Mouse (Mus musculus) hindbrain, embryonic 12.5 days (tissue): ENCODE results near the gene Pir. TPM values are rescaled to one million over a fixed set of nuclear protein-coding genes. Genes with fewer than 3 reads are reported as not detected.

ENCODE experiments used
- ATAC-seq: fragments of 200-750 bp; cut with Nextera tagmentation; 2 replicates; pipeline ENCODE4 v1.8.0; 2017; ENCODE audit warnings: moderate TSS enrichment; ENCODE audit not compliant: low FRiP score
- H3K27ac ChIP-seq: fragments of 300-500 bp; sonication (generic); 2 replicates; pipeline ENCODE4 v1.5.1; 2016; ENCODE audit warnings: mild to moderate bottlenecking
- H3K27me3 ChIP-seq: fragments of 300-500 bp; sonication (generic); 2 replicates; pipeline ENCODE4 v1.6.1; 2016; ENCODE audit warnings: mild to moderate bottlenecking
- H3K36me3 ChIP-seq: fragments of 300-500 bp; sonication (generic); 2 replicates; pipeline ENCODE4 v1.6.1; 2016; ENCODE audit warnings: mild to moderate bottlenecking
- H3K4me1 ChIP-seq: fragments of 300-500 bp; sonication (generic); 2 replicates; pipeline ENCODE4 v1.6.1; 2016
- H3K4me2 ChIP-seq: fragments of 300-500 bp; sonication (generic); replicated peaks from 2 replicates; pipeline ENCODE4 v1.6.1; 2016; ENCODE audit warnings: mild to moderate bottlenecking
- H3K4me3 ChIP-seq: fragments of 300-500 bp; sonication (generic); 2 replicates; pipeline ENCODE4 v1.5.1; 2016; ENCODE audit warnings: mild to moderate bottlenecking
- H3K9ac ChIP-seq: fragments of 300-500 bp; sonication (generic); 2 replicates; pipeline ENCODE4 v1.6.1; 2016; ENCODE audit warnings: mild to moderate bottlenecking, moderate library complexity
- H3K9me3 ChIP-seq: fragments of 300-500 bp; sonication (generic); replicated peaks from 2 replicates; pipeline ENCODE4 v1.6.1; 2016; ENCODE audit warnings: mild to moderate bottlenecking
- WGBS: fragments of 180-500 bp; shearing (Covaris S2); methylation state at CpG from one replicate; pipeline ENCODE4 v1.1.7; 2016; 5-methylcytosine and 5-hydroxymethylcytosine counted together
- polyA plus RNA-seq: library from polyadenylated mRNA; unstranded; fragments of >200 nt; fragmentation: Nextera tagmentation; extraction: Ambion mirVana; gene quantifications from 2 replicates; pipeline ENCODE4 v1.2.1, GENCODE M21; 2016

The Pir gene
- polyA plus RNA-seq, 1 experiment from 2014 or later: 4.3 TPM

DNA sequence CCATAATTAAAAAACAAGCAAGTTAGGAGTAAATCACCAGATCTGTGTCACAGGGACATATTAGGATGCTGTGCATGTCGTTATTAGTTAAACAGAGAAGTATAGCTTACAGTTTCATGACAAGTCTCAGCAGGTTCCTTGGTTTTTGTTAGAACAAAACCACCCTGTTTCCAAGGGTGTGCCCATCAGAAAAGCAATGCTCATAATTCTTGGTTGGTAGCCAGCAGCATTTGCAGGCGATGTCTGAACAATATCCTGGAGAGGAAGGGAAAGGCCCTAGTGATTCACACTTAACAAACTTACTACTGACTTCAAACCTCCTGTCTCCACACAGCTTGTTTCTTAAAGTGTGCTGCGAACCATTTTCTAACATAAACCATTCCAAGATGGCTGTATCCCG is 14.6 kb downstream of the Pir start:
- 84% methylated on average over 4 of the region's 4 CpGs for WGBS
- Histone ChIP-seq H3K27me3 (no peaks in the 10 kb centered on the region; the same call in 1 of the 2 replicates), H3K9me3 (no peaks in the 10 kb centered on the region), H3K4me1 (no peaks in the 10 kb centered on the region), H3K4me2 (no peak overlapping the region), H3K4me3 (no peak overlapping the region), H3K27ac (no peak overlapping the region), H3K36me3 (no peaks in the 10 kb centered on the region), H3K9ac (no peak overlapping the region)
- ATAC-seq: no peak

DNA sequence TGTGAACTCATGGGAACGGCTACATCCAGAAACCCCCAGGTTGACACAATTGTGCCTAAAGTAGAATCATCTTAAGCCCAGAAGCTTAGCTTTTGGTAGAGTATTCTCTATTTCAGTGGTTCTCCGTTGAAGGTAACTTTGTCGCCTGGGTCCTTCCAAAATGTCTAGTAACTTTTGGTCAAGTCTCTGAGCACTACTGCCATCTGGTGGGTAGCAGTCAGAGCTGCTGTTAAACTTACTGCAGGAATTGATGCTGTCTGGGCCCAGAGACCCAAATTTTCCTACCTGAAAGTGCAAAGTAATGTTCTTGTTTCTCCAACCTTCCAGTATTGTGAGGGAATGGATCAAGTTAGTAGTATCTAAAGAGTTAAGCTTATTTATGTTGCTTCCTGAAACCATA is 17.9 kb downstream of the Pir start:
- 64% methylated on average over 3 of the region's 3 CpGs for WGBS
- no peaks in the 10 kb centered on the region for H3K36me3 ChIP-seq
- H3K4me1 ChIP-seq: no peaks in the 10 kb centered on the region
- H3K4me2 ChIP-seq: no peak overlapping the region
- ATAC-seq: no peak
- H3K4me3 ChIP-seq: no peak overlapping the region
- no peak overlapping the region for H3K27ac ChIP-seq
- no peaks in the 10 kb centered on the region for H3K9me3 ChIP-seq
- no peak overlapping the region for H3K9ac ChIP-seq
- no peaks in the 10 kb centered on the region; the same call in 1 of the 2 replicates for H3K27me3 ChIP-seq

DNA sequence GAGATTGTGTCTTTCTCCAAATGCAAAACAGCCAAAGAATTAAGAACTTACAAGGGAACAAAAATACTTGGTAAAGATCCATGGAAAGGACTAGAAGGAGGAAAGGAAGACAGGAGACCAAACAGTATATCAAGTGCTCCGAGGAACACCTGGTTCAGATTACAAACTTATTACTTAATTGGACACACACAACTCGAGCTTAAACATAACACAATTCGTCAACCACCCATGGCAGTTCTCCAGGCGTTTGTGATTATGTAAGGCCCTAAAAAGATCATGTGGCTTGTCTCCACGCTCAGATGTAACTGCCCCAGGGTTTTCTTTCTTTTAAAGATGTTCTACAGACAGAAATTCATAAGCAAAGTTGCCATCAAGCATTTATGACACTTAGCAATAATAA is 22.0 kb downstream of the Pir start:
- Histone ChIP-seq H3K4me3 (no peak overlapping the region), H3K27ac (no peak overlapping the region), H3K4me1 (no peaks in the 10 kb centered on the region), H3K27me3 (no peaks in the 10 kb centered on the region; the same call in 1 of the 2 replicates), H3K9ac (no peak overlapping the region), H3K4me2 (no peak overlapping the region), H3K9me3 (no peaks in the 10 kb centered on the region), H3K36me3 (no peaks in the 10 kb centered on the region)
- no peak for ATAC-seq
- 57% methylated on average over 5 of the region's 5 CpGs for WGBS

DNA sequence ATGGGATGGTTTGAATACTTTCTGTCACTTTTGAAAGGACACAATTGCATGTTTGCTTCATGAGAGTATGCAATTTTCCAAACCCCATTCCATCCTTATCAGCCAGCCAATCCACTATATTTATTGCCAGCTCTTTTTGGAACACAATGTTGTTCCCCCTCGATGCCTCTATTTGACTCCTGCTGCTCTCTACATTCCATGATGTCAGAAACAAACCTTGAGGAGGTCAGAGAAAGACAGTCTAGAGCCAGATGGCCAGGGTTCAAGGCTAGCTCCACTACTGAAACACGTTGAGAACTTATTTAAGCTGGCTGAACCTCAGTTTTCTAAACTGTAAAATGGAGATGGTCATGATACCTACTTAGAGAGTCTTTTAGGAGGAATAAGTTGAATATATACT is 37.1 kb downstream of the Pir start:
- Histone ChIP-seq H3K4me2 (no peak overlapping the region), H3K27me3 (no peaks in the 10 kb centered on the region), H3K9me3 (no peaks in the 10 kb centered on the region), H3K9ac (no peak overlapping the region), H3K4me3 (no peak overlapping the region), H3K4me1 (no peaks in the 10 kb centered on the region), H3K36me3 (no peaks in the 10 kb centered on the region), H3K27ac (no peak overlapping the region)
- 60% methylated on average over 2 of the region's 2 CpGs for WGBS
- no peak for ATAC-seq

DNA sequence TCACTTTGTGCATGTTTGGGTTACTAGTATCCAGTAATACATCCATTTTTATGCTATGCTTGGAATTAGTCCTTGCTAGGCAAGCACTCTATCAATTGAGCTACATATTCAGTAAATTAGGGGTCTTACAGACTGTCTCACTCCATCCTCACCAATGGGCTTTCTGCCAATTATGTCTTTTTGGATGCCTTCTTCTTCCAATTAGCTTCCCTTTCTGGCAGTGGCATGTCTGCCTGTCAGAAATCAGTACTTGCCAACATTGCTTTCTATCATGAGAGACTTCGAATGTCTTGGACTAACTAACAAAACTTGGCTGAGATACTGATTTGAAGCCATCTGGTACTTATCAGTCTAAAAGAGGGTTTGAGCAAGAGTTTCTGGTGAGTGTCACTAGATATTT is 44.7 kb downstream of the Pir start:
- ATAC-seq: no peak
- Histone ChIP-seq H3K4me1 (no peaks in the 10 kb centered on the region), H3K9ac (no peak overlapping the region), H3K27me3 (no peaks in the 10 kb centered on the region), H3K36me3 (no peaks in the 10 kb centered on the region), H3K9me3 (no peaks in the 10 kb centered on the region), H3K4me2 (no peak overlapping the region), H3K27ac (no peak overlapping the region), H3K4me3 (no peak overlapping the region)
- WGBS: 89% methylated on average over 1 of the region's 1 CpGs

DNA sequence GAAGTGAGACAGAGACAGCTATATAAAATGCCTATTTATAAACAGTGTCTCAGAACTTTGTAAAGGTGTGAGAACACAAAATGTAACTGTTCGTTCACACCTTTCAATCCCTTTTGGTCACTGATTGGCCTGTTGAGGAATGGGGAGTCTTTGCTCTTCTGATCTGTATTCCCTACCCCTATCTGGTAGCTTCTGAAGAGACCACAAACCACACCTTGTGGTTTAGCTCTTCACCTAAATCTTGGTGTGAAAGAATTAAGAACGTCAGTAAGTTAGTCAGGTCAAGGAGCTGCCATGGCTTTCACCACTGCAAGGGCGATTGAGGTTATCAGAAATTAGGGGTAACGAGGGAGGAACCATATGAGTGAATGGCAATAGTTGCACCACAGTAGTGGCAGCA is 49.4 kb downstream of the Pir start:
- no peaks in the 10 kb centered on the region for H3K9me3 ChIP-seq
- H3K36me3 ChIP-seq: no peaks in the 10 kb centered on the region
- H3K4me1 ChIP-seq: no peaks in the 10 kb centered on the region
- no peaks in the 10 kb centered on the region for H3K27me3 ChIP-seq
- H3K4me3 ChIP-seq: no peak overlapping the region
- 88% methylated on average over 4 of the region's 4 CpGs for WGBS
- no peak for ATAC-seq
- no peak overlapping the region for H3K4me2 ChIP-seq
- H3K27ac ChIP-seq: no peak overlapping the region
- H3K9ac ChIP-seq: no peak overlapping the region

DNA sequence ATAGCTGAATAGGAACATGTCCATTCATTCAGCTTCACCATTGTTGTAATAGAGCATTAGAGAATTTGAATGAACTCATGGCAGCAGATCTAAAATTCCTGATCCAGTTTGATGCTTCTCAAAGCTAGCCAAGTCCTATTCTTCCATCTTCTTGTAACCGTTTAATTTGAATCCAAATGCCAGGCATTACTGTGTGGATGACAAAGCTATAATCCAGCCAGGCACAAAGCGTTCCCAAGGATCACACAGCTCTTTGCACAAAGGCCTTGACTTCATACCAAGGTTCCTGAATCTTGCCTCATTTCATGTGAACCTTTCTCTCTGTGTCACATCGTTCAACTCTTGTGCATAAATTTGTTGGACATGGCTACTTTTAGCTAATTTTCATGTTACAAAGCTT is 50.9 kb downstream of the Pir start:
- 80% methylated on average over 3 of the region's 3 CpGs for WGBS
- Histone ChIP-seq H3K9me3 (no peaks in the 10 kb centered on the region), H3K27ac (no peak overlapping the region), H3K4me1 (no peaks in the 10 kb centered on the region), H3K4me3 (no peak overlapping the region), H3K27me3 (no peaks in the 10 kb centered on the region), H3K9ac (no peak overlapping the region), H3K4me2 (no peak overlapping the region), H3K36me3 (no peaks in the 10 kb centered on the region)
- ATAC-seq: no peak

DNA sequence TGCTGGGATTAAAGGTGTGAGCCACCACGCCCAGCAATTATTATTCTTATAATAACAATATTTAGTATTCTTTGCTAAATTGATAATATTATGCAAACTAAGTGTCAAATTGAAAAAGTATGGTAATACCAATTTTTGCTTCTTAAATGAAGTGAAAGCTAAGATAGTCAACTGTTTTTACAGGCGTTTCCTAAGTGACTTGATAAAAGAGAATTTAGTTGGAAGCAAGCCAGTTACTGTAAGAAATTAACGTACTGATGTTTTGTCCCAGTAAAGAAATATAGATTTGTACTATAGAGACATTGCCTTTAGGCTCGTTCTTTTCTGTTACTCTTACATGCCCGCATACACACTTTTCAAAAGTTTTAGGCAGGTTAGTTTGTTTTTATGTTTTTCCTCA is 53.3 kb downstream of the Pir start:
- H3K9me3 ChIP-seq: no peaks in the 10 kb centered on the region
- H3K4me3 ChIP-seq: no peak overlapping the region
- no peaks in the 10 kb centered on the region for H3K4me1 ChIP-seq
- no peak overlapping the region for H3K4me2 ChIP-seq
- H3K27me3 ChIP-seq: no peaks in the 10 kb centered on the region
- H3K36me3 ChIP-seq: no peaks in the 10 kb centered on the region
- WGBS: 87% methylated on average over 5 of the region's 5 CpGs
- H3K9ac ChIP-seq: no peak overlapping the region
- no peak for ATAC-seq
- H3K27ac ChIP-seq: no peak overlapping the region

DNA sequence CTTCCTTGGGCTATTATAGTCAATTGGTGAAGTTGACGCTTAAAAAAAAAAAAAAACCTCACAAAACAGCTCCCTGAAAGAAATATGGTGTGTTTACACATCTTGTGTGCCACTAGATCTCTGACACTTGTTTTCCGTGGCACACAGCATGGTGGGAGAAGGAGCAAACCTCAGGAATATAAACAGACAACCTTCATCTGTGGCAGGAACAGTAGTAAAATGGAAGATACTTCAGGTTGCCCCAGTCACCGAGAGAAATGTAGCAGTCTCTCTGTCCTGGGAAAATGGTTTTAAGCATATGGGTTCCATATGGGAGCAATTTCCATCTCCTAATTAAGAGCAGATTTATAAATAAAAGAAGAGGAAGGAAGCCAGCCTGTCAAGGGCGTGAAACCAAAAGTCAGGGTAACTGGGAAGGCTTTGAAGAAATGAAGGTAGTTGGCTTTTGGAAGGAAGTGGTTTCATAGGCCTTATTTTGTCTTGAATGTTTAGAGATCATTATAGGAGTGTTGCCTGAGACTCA is 54.3 kb downstream of the Pir start:
- no peak for ATAC-seq

DNA sequence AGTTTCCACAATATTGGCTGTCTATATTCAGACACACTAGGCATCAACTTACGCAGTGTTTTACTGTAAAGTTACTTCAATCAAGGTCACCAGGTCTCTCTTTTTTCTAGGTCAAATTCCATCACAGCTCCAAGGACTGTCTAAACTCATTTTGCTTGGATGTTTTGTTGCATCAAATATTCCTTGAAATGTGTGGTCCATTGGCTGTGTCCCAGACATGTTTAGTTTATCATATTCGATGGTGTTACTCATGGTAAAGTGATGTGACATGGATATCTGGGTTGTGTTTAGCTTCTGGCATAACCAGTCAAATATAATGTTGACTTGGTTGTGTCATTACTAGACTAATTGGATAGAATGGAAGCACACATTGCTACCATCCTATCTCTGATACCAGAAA is 61.2 kb downstream of the Pir start:
- no peaks in the 10 kb centered on the region for H3K27me3 ChIP-seq
- no peaks in the 10 kb centered on the region for H3K36me3 ChIP-seq
- H3K27ac ChIP-seq: no peak overlapping the region
- H3K4me1 ChIP-seq: no peaks in the 10 kb centered on the region
- H3K9ac ChIP-seq: no peak overlapping the region
- no peak overlapping the region for H3K4me2 ChIP-seq
- WGBS: 92% methylated on average over 2 of the region's 2 CpGs
- no peak overlapping the region for H3K4me3 ChIP-seq
- H3K9me3 ChIP-seq: no peaks in the 10 kb centered on the region
- no peak for ATAC-seq

More for the DNA sequence above, 54.3 kb downstream of the Pir start:
- Histone ChIP-seq H3K36me3 (no peaks in the 10 kb centered on the region), H3K27ac (no peak overlapping the region), H3K4me1 (no peaks in the 10 kb centered on the region), H3K9me3 (no peaks in the 10 kb centered on the region), H3K4me3 (no peak overlapping the region), H3K4me2 (no peak overlapping the region), H3K9ac (no peak overlapping the region), H3K27me3 (no peaks in the 10 kb centered on the region)
- 67% methylated on average over 4 of the region's 4 CpGs for WGBS

DNA sequence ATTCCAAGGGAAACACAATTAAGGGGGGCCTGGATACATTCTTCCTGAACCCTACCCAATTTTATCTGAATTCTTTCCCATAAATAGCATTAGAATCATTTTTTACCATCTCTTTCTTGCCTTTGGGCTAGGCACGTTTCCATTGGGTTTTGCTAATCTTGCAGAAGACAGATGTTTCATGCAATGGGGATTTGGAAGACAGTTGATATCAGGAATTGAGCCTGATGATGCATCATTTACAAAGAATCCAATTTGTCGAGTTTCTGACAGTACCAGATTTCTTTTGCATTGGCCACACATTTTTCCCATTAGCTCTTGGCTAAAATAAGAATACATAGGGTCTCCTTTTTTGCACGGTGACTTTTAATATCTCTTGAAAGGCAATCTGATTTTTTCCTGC is 61.6 kb downstream of the Pir start:
- no peaks in the 10 kb centered on the region for H3K27me3 ChIP-seq
- 81% methylated on average over 3 of the region's 3 CpGs for WGBS
- H3K4me2 ChIP-seq: no peak overlapping the region
- no peak for ATAC-seq
- no peaks in the 10 kb centered on the region for H3K9me3 ChIP-seq
- H3K4me1 ChIP-seq: no peaks in the 10 kb centered on the region
- H3K36me3 ChIP-seq: no peaks in the 10 kb centered on the region
- no peak overlapping the region for H3K9ac ChIP-seq
- no peak overlapping the region for H3K27ac ChIP-seq
- H3K4me3 ChIP-seq: no peak overlapping the region

DNA sequence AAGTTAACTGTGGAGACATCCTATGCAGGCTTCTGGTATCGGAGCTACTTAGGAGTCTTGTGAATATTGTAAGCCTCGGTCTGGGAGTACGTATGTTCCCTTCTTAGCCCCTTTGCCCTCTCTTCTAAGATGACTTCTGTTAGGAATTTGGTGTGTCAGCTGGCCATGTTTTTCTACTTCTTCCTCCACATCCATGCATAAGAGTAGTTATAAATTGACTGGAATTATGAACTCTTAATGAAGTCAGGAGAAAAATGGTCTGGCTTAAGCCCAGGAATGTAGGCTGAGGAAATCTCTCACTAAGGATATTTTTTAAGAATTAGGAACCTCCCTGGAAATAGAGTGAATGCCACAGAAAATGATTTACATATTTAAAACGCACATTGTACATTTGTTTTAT is 69.4 kb downstream of the Pir start:
- no peak overlapping the region for H3K9ac ChIP-seq
- H3K36me3 ChIP-seq: no peaks in the 10 kb centered on the region
- H3K4me3 ChIP-seq: no peak overlapping the region
- no peak overlapping the region for H3K27ac ChIP-seq
- no peaks in the 10 kb centered on the region for H3K9me3 ChIP-seq
- no peaks in the 10 kb centered on the region for H3K27me3 ChIP-seq
- H3K4me2 ChIP-seq: no peak overlapping the region
- H3K4me1 ChIP-seq: no peaks in the 10 kb centered on the region
- ATAC-seq: no peak
- WGBS: 91% methylated on average over 4 of the region's 4 CpGs

DNA sequence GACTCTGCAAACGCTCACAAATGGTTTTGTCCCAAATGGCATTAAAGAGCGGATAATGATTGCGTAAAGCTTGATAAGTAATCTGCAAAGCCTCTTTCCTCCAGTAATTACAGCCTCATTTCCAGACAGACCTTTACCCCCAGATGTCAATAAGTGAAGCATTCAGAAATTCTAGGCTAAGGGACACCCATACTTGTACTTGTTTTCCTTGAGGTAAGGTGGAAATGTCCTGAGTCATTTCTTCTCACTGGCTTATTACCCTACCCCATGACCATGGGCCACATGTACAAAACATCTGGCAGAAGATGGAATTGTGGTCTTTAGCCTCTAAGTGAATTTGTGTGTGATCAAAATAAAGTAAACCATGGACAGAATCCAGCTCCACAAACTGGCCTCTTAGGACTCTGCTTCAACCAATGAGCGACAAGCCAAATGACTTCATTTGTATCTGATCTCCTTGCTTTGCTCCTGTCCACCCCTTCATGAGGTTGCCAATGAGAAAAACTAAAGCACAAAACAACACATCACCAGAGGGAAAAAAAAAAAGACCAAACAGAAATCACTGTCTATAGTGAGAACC is 76.3 kb downstream of the Pir start:
- no peak overlapping the region for H3K4me3 ChIP-seq
- 90% methylated on average over 4 of the region's 4 CpGs for WGBS
- no peak for ATAC-seq
- no peak overlapping the region for H3K9ac ChIP-seq
- H3K9me3 ChIP-seq: no peaks in the 10 kb centered on the region
- H3K4me2 ChIP-seq: no peak overlapping the region
- no peak overlapping the region for H3K27ac ChIP-seq
- H3K36me3 ChIP-seq: no peaks in the 10 kb centered on the region
- no peaks in the 10 kb centered on the region for H3K27me3 ChIP-seq
- H3K4me1 ChIP-seq: no peaks in the 10 kb centered on the region
